Mouse (Mus musculus): Measurements from ENCODE around the gene Ivd.

Ivd gene

DNA sequence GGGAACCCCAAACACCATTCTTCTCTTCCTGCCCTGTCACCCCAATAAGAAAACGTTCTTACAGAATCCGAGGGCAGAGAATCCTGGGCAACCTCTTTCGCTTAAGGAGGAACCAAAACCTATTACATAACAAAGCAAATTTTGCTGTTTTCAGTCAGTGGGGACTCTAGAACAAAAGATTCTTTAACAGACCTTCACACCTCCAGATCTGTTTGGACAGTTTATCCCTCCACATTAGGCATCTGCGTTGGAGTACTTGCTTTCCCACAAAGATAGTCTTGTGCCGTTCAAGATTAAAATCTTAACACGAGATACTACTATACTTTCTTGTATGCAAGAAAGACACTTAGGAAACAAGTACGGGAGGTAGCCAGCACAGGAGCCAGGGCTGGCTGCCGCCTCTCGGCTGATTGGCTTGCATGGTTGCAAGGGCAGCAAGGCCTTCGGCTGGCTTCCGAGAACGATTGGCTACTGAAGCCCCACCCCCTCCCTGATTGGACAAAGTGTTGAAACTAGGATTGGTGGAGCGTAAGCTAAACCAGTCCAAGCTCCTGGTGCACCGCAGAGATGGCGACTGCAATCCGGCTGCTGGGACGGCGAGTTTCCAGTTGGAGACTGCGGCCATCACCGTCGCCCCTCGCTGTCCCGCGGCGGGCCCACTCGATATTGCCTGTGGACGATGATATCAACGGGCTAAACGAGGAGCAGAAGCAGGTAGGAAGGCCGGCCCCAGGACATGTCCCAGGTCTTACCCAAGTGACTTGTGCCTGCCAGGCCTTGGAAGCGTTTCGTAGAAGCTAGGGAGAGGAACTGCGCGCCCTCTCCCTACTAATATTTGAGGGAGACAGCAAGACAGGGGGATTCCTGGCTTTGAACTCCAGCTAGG, at the start of gene Ivd:
Gene Ivd (plus strand): TSS at position 501 of the 886 bp plus-strand sequence.
- peak; percentile 89 to 92 for DNase-seq (ENCODE audit: low spot score in 2 of 2)

DNA sequence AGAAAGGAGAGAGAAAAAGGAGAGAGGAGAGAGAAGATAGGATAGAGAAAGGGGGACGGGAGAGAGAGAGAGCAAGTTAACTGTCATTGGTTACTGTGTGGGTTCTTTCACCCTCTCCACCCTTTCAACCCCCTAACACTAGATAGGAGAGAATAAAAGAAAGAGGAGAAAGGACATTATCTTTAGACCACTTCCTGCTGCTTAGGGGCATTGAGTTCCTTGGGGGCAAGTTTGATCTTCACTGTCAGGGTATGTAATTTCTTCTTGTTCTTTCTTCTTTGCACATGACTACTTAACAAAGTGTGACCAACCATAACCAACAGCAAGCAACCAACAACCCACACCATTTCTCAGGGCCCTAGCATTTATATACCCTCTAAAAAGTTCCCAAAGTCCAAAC, 49.0 kb upstream of the Ivd start:
- no peak for DNase-seq (ENCODE audit: low spot score in 2 of 2)

GRCm38 (mm10) chr2:118813981-118814836, 47.5 kb upstream of the Ivd start, which contains the start of gene Knstrn:
Gene Knstrn, plus strand, starts transcription at chr2:118814003.
- DNase-seq (ENCODE audit: low spot score in 2 of 2) = peak; percentile 92 to 96

- DNase-seq (ENCODE audit: low spot score in 2 of 2) = no peak
Measured at GRCm38 (mm10) chr2:118822800-118823199, 39.0 kb upstream of the Ivd start.

DNA sequence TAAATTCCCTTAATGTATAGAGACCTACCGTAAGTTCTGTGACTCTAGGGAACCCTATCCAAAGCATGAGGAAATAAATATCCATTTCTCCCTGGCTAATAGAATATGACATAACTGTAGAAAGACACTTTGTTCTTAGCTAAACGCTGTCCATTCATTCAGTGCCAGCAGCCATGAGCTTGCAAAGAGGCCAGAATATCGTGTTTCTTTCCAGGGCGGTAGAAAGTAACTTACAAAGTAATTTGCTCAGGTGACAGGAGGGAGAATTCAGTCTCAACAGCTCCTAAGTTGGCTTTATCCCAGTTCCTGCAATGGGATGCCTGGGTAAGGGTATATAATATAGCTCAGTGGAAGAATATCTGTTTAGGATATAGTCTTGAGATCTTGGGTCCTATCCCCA, 37.4 kb upstream of the Ivd start:
- no peak for DNase-seq (ENCODE audit: low spot score in 2 of 2)

- no peak for DNase-seq (ENCODE audit: low spot score in 2 of 2)
Measured at GRCm38 (mm10) chr2:118829096-118829495, 32.7 kb upstream of the Ivd start.

- no peak for DNase-seq (ENCODE audit: low spot score in 2 of 2)
Measured at GRCm38 (mm10) chr2:118834061-118834460, 27.7 kb upstream of the Ivd start.

DNA sequence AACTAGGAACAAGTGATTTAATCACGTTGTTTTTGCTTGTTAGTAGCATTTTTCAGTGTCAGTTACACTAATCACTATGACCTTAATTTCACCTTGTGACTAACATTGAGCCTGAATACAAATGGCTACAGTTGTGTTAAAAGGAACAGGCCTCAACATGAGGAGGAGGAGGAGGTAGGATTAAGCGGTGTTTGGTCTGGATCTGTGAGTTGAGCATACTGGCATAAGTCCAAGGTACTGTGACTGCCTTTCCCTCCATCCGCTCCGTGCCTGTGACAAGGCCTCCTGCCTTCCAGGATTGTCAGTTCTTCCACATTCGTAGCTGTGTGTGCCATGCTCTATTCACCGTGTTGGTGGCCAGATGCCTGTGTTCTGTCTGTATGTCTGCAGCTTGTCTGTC, 26.6 kb upstream of the Ivd start:
- DNase-seq (ENCODE audit: low spot score in 2 of 2) = no peak

DNA sequence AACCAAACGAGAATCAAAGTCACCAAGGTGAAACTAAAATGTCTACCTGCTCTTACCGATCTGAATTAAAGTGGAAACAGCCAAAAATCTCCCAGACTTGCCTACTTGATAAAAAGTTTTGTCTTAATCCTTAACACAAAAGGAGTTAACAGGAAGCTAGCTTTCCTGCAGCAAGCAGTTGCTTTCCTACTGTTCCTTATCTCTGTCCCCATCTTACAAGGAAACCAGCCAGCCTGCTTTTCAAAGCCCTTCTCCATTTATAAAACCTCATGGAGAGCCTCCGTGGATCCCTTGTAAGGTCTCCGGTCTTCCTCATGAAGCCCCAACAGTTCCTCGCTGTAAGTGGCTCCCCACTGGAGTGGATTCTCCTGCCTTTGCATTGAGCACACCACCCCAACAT, 23.4 kb upstream of the Ivd start:
- no peak for DNase-seq (ENCODE audit: low spot score in 2 of 2)

- DNase-seq (ENCODE audit: low spot score in 2 of 2) = no peak
Measured at GRCm38 (mm10) chr2:118841186-118841585, 20.6 kb upstream of the Ivd start.

GRCm38 (mm10) chr2:118841774-118842173, 20.0 kb upstream of the Ivd start:
- DNase-seq (ENCODE audit: low spot score in 2 of 2) = peak; percentile 63 to 71

GRCm38 (mm10) chr2:118844427-118844826, 17.3 kb upstream of the Ivd start:
- DNase-seq (ENCODE audit: low spot score in 2 of 2) = no peak

DNA sequence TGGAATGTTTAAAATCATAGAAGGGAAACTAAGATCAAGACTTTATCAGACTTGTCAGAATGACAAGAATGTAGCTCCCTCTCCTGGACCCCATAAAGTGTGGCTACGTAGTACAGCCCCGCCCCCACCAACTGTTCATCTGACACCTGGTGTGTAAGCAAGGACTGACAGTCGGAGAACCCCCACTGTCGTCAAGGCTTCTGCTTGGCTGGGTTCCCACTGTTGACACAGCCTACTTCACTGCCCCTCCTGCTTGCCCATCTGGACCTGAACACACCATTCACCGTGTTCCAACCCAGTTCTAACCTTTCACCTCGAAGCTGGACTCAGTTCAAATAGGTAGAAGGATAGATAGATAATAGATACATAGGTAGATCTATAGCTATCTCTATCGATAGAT, 15.5 kb upstream of the Ivd start:
- peak in 1 of 2 experiments; percentile 23 for DNase-seq (ENCODE audit: low spot score in 2 of 2)

DNA sequence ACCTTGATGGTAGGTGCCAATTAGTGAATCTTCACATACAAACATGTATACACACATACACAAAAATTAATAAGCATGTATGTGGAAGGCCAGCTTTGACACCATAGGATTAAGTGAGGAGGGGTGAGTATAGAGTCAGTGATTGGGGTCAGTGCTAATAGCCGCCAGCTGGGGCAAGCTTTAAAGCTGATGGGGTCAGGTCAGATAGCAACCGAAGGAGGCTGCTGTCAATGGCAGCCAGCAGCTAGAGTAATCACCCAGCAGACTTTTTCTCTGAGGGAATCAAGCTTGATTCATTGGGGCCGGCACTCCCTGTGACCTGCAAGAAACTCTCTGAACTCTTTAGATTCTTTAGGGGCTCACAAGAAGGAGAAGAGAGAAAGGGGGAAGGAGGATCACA, 10.0 kb upstream of the Ivd start:
- no peak for DNase-seq (ENCODE audit: low spot score in 2 of 2)

GRCm38 (mm10) chr2:118862340-118862675, 554 bp downstream of the Ivd start:
- no peak for DNase-seq (ENCODE audit: low spot score in 2 of 2)

DNA sequence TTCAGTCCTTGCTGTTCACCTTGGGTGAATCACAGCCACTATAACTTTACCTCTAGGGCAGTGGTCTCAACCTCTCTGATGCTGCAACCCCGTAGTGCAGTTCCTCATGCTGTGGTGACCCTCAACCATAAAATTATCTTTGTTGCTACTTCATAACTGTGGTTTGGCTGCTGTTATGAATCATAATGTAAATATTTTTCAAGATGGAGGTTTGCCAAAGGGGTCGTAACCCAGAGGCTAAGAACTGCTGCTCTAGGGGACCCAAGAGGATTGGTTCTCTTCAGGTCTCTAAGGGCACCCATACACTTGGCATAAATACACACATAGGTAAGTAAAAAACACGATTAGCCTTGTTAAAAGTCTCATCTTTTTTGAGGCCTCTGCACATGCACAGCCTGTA, 8.8 kb downstream of the Ivd start:
- DNase-seq (ENCODE audit: low spot score in 2 of 2) = no peak

- no peak for DNase-seq (ENCODE audit: low spot score in 2 of 2)
Measured at GRCm38 (mm10) chr2:118871032-118871431, 9.3 kb downstream of the Ivd start.

DNA sequence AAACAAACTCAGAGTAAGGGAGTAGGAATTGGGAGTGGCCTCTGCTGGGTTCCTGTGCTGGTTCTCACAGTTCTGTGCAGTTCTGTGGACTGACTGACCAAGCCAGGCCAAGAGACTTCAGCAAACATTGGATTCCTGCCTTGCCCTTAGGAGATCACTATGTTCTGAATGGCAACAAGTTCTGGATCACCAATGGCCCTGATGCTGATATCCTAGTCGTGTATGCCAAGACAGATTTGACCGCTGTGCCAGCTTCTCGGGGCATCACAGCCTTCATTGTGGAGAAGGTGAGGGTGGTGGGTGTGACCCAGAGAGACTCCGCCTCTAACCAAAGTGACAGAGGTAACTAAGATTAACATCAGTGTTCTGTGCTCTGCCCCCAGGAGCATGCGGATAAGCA, 11.3 kb downstream of the Ivd start:
- DNase-seq (ENCODE audit: low spot score in 2 of 2) = no peak

GRCm38 (mm10) chr2:118873890-118874430, 12.2 kb downstream of the Ivd start:
- DNase-seq (ENCODE audit: low spot score in 2 of 2) = no peak

- DNase-seq (ENCODE audit: low spot score in 2 of 2) = no peak
Measured at GRCm38 (mm10) chr2:118875316-118875715, 13.6 kb downstream of the Ivd start.

DNA sequence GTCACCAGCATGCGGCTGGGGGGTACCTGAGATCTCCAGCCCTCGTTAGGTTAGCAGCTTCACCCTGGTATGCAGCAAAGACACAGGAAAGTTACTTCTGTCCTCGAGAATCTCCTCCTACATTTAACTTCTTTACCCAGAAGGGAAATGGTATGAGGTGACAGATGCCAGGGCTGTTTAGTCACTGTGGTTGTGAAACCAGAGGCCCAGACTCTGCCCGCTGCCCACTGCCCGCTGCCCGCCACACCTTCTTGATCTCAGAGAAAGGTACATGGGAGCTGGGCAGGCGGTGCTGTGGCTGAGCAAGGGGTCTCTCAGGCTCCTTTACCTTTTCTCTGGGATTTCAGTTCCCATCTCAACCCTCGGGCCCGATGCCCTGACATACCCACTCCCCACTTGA, 14.7 kb downstream of the Ivd start:
- DNase-seq (ENCODE audit: low spot score in 2 of 2) = no peak

DNA sequence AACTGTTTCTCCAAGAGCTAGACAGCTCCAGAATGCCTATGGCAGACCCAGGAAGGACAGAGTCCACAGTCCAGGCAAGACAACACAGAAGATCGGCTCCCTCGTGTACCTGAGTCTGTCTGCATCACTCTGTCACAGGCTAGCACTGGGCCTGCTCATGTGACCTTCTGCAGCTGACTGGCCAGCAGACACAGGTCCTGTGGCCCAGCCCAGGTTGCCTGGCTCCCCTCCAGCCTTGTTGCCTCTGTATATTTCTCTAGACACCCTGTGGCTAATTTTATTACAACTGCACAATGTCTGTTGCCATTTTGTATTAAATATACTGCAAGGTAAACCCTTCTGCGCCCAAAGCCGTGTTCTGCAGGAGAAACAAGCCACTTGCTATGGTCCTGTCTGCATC, 19.3 kb downstream of the Ivd start:
- no peak for DNase-seq (ENCODE audit: low spot score in 2 of 2)

- no peak for DNase-seq (ENCODE audit: low spot score in 2 of 2)
Measured at GRCm38 (mm10) chr2:118881956-118882355, 20.2 kb downstream of the Ivd start.

Data from spleen, postnatal 4 days (tissue).